Mouse (Mus musculus) C2C12 (cell line): ENCODE data around the gene F7.

Experiments
- CTCF ChIP-seq: IDR thresholded peaks from one replicate; pipeline ENCODE4 v1.5.1; 2011; ENCODE audit not compliant: control insufficient read depth, insufficient read depth, insufficient read length
- MYOD1 ChIP-seq: IDR thresholded peaks from one replicate; pipeline ENCODE4 v1.6.1; 2011; ENCODE audit warnings: low read depth; ENCODE audit not compliant: control insufficient read depth, insufficient read length

DNA sequence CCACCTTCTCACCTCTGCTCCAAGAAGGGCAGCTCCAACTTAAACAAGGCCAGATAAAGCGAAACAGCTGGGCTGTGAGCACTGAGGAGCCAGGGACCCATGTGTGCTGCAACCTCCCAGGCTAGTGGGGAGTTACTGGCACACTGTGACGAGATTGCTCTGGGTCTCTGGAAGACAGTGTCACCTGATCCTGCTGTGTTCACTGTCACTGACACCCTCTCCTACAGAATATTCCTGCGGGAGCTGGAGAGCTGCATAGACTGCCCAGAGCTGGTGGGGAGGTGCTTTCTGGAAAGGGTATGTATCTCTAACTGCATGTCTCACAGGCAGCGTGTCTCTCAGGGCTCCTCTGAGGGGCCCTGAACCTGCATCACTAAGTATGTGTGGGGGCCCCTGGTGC lies 18.4 kb upstream of the F7 start:
- TF ChIP-seq CTCF (no peak), MYOD1 (no peak)
